35 mouse cellular contexts compared by ENCODE assay signal in the genomic region with DNA sequence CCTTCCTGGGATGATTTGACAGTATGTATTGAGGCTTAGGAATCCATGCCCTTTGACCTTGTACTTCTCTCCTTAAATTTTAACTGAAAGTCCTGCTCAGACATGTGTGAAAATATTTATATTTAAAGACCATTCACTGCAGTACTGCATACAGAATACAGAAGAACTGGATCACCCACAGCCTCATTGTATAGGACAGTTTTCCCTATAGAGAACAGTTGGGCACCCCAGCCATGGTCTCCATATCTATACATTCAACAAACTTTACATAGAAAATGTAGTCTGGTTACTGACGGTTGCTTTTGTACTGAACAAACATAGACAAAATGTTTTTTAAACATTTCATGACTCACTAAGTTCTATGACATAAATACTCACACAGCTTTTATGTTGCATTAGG.
"Had no signal": no experiment of that assay in that cellular context is flagged by ENCODE, and none has a peak within 500 bp of the region (broad histone marks: within the 10 kb centered on the region; RNA-seq: fewer than 3 reads in every experiment).

No protein-coding gene starts in this region.

- H3K27ac ChIP-seq: heart, adult 2 months; heart, embryonic 10.5 days; heart, embryonic 13.5 days; heart, embryonic 15.5 days; hindbrain, embryonic 10.5 days; hindbrain, embryonic 12.5 days; hindbrain, embryonic 13.5 days; hindbrain, embryonic 14.5 days; hindbrain, embryonic 15.5 days; hindbrain, postnatal 0 days; intestine, embryonic 15.5 days; kidney, embryonic 15.5 days; kidney, postnatal 0 days; layer of hippocampus, adult 2 months had no signal

- H3K4me2 ChIP-seq: heart, embryonic 11.5 days; heart, embryonic 12.5 days; heart, embryonic 13.5 days; heart, embryonic 15.5 days; hindbrain, embryonic 12.5 days; hindbrain, embryonic 13.5 days; hindbrain, embryonic 14.5 days; hindbrain, embryonic 15.5 days; intestine, embryonic 15.5 days; kidney, embryonic 15.5 days had no signal

- H3K36me3 ChIP-seq: heart, embryonic 10.5 days; heart, embryonic 12.5 days; heart, embryonic 13.5 days; heart, embryonic 15.5 days; hindbrain, embryonic 10.5 days; hindbrain, embryonic 12.5 days; hindbrain, embryonic 13.5 days; hindbrain, embryonic 15.5 days; intestine, embryonic 15.5 days; kidney, embryonic 15.5 days had no signal

- H3K9me3 ChIP-seq: heart, embryonic 10.5 days; heart, embryonic 12.5 days; heart, embryonic 15.5 days; hindbrain, embryonic 10.5 days; hindbrain, embryonic 12.5 days; hindbrain, embryonic 13.5 days; hindbrain, embryonic 15.5 days; intestine, embryonic 15.5 days; kidney, embryonic 15.5 days had no signal

- H3K9ac ChIP-seq: heart, embryonic 12.5 days; heart, embryonic 13.5 days; heart, embryonic 15.5 days; hindbrain, embryonic 12.5 days; hindbrain, embryonic 13.5 days; hindbrain, embryonic 14.5 days; hindbrain, embryonic 15.5 days; intestine, embryonic 15.5 days; kidney, embryonic 15.5 days had no signal

- H3K4me3 ChIP-seq: heart, adult 2 months; heart, embryonic 10.5 days; heart, embryonic 12.5 days; heart, embryonic 13.5 days; heart, embryonic 15.5 days; hindbrain, embryonic 10.5 days; hindbrain, embryonic 12.5 days; hindbrain, embryonic 13.5 days; hindbrain, embryonic 15.5 days; intestine, embryonic 15.5 days; kidney, embryonic 15.5 days; layer of hippocampus, adult 2 months had no signal

- H3K4me1 ChIP-seq: heart, embryonic 10.5 days; heart, embryonic 12.5 days; heart, embryonic 13.5 days; heart, embryonic 15.5 days; hindbrain, embryonic 12.5 days; hindbrain, embryonic 13.5 days; hindbrain, embryonic 15.5 days; intestine, embryonic 15.5 days had no signal

- ATAC-seq: hindbrain, embryonic 16.5 days; hindbrain, postnatal 0 days; inflammation-experienced regulatory T-cells, adult 6 months; intestine, embryonic 15.5 days; intestine, embryonic 16.5 days; intestine, postnatal 0 days had no signal

- H3K27me3 ChIP-seq: heart, embryonic 12.5 days; heart, embryonic 13.5 days; heart, embryonic 15.5 days; hindbrain, embryonic 12.5 days; hindbrain, embryonic 13.5 days; hindbrain, embryonic 15.5 days; intestine, embryonic 15.5 days; kidney, embryonic 15.5 days had no signal

- DNase-seq: heart, adult 2 months; heart, postnatal 10 days; heart, postnatal 14 days; heart, postnatal 36 days; heart, postnatal 4 days; kidney, adult 11 months; kidney, adult 18-20 months; kidney, adult 2 months; kidney, adult 8-10 months; kidney, adult 9 months; kidney, postnatal 10 days; kidney, postnatal 14 days; kidney, postnatal 25 days; kidney, postnatal 36 days; kidney, postnatal 4 days; layer of hippocampus, adult 9-11 months had no signal
